Mouse (Mus musculus) kidney, adult 2 months (tissue): ENCODE measurements at regions not wholly inside any gene's neighbourhood (a gene's known extent, or its start where the extent isn't known, plus 50 kb on each side); places are given as distances from the start of the nearest gene placed in this dataset.
A peak's percentile ranks its signal among the peaks of the same experiment; 100 is the strongest.

ENCODE experiments used
- DNase-seq: peaks from one replicate; pipeline ENCODE4 v3.0.0; 2021
- H3K27ac ChIP-seq: fragments of 200-500 bp; 2 replicates; pipeline ENCODE4 v1.5.1; 2012; ENCODE audit warnings: low read depth, low read length, control low read depth, inconsistent platforms; ENCODE audit not compliant: insufficient read depth
- H3K27me3 ChIP-seq: fragments of 200-500 bp; replicated peaks from 2 replicates; pipeline ENCODE4 v1.6.1; 2012; ENCODE audit warnings: mild to moderate bottlenecking, moderate library complexity, low read length, inconsistent platforms; ENCODE audit not compliant: control insufficient read depth, insufficient read depth
- H3K36me3 ChIP-seq: fragments of 200-500 bp; 2 replicates; pipeline ENCODE4 v1.6.1; 2012; ENCODE audit warnings: mild to moderate bottlenecking, moderate library complexity, low read length, inconsistent platforms; ENCODE audit not compliant: control insufficient read depth, insufficient read depth
- H3K4me1 ChIP-seq: fragments of 200-500 bp; 2 replicates; pipeline ENCODE4 v1.6.1; 2011; ENCODE audit warnings: low read length; ENCODE audit not compliant: control insufficient read depth, insufficient read depth
- H3K4me3 ChIP-seq: fragments of 200-500 bp; 2 replicates; pipeline ENCODE4 v1.5.1; 2011; ENCODE audit warnings: mild to moderate bottlenecking, low read depth, low read length, control low read depth; ENCODE audit not compliant: insufficient read depth
- CTCF ChIP-seq: fragments of 200-500 bp; conservative IDR thresholded peaks from 2 replicates; pipeline ENCODE4 v1.5.1; 2011; ENCODE audit warnings: low read depth, mild to moderate bottlenecking, control low read depth, low read length, moderate library complexity, mixed read lengths; ENCODE audit not compliant: insufficient read depth, insufficient read length
- POLR2A ChIP-seq: fragments of 200-500 bp; IDR thresholded peaks from one replicate; pipeline ENCODE4 v1.6.1; 2011; ENCODE audit warnings: low read depth, low read length, control low read depth
- WGBS: fragments of 180-500 bp; shearing (Covaris S2); methylation state at CpG from one replicate; pipeline ENCODE4 v1.1.7; 2018; 5-methylcytosine and 5-hydroxymethylcytosine counted together

GRCm38 (mm10) chrX:23499320-23499719, 134.4 kb upstream of the Klhl13 start:
- WGBS = 31% methylated on average over 2 of the region's 2 CpGs
- TF ChIP-seq CTCF (no peak), POLR2A (no peak)
- Histone ChIP-seq H3K4me1 (no peaks in the 10 kb centered on the region), H3K36me3 (no peaks in the 10 kb centered on the region), H3K27ac (no peak overlapping the region), H3K27me3 (no peaks in the 10 kb centered on the region), H3K4me3 (no peak overlapping the region)
- no peak for DNase-seq

- no peak overlapping the region for H3K27ac ChIP-seq
- no peak overlapping the region for H3K4me3 ChIP-seq
- no peak for DNase-seq
- TF ChIP-seq CTCF (no peak), POLR2A (no peak)
- no peaks in the 10 kb centered on the region for H3K4me1 ChIP-seq
- no peaks in the 10 kb centered on the region for H3K36me3 ChIP-seq
- H3K27me3 ChIP-seq = no peaks in the 10 kb centered on the region
- 10% methylated on average over 1 of the region's 1 CpGs for WGBS
Observed at GRCm38 (mm10) chrX:23495199-23495598, 130.3 kb upstream of the Klhl13 start.

DNA sequence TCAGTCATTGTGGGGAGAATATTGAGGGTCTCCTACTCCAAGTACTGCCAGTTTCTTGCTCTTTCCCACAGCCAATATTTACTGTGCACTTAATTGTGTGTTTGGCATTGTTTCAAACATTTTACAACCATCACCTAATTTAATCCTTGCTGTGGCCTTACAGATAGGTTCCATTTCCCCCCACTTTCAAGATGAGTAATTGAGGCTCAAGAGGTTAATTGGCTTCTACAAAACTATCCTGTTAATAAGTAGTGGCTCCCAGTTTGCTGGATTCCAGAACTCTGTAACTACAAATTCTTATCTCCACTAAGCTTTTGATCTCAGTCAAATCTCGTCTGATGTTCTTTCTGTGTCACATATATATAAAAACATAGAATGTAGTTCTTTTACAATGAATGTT, 112.0 kb upstream of the Klhl13 start:
- Histone ChIP-seq H3K27ac (no peak overlapping the region), H3K4me1 (no peaks in the 10 kb centered on the region), H3K36me3 (no peaks in the 10 kb centered on the region), H3K4me3 (no peak overlapping the region), H3K27me3 (no peaks in the 10 kb centered on the region)
- TF ChIP-seq CTCF = no peak
- TF ChIP-seq POLR2A = no peak
- 55% methylated on average over 1 of the region's 1 CpGs for WGBS
- no peak for DNase-seq

DNA sequence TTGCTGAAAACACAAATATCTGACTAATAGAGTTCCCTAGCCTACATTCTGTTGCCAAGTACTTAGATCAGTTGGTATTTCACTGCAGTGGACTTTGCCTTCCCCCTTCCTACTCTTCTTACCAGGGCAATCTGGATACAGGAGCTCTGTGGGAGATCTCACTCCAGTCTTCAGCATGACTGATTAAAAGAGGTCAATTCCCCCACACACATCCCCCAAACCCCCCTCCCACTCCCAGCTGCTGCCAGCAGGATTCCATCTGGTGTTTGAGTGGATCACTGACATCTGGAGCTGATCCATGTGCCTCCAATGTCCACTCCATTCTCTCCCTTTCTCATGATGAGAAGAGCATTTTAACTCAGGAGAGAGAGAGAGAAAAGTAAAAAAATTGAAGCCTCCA, 101.1 kb upstream of the Klhl13 start:
- TF ChIP-seq CTCF (no peak), POLR2A (no peak)
- peak; percentile 27 for DNase-seq
- Histone ChIP-seq H3K36me3 (no peaks in the 10 kb centered on the region), H3K4me3 (no peak overlapping the region), H3K27ac (no peak overlapping the region), H3K4me1 (no peaks in the 10 kb centered on the region), H3K27me3 (no peaks in the 10 kb centered on the region)

GRCm38 (mm10) chrX:23453616-23454015, 88.7 kb upstream of the Klhl13 start:
- WGBS = 63% methylated on average over 3 of the region's 3 CpGs
- DNase-seq = no peak
- no peak for TF ChIP-seq POLR2A
- no peak for TF ChIP-seq CTCF
- H3K4me3 ChIP-seq = no peak overlapping the region
- no peaks in the 10 kb centered on the region for H3K27me3 ChIP-seq
- H3K36me3 ChIP-seq = no peaks in the 10 kb centered on the region
- H3K27ac ChIP-seq = no peak overlapping the region
- H3K4me1 ChIP-seq = no peaks in the 10 kb centered on the region

- H3K27ac ChIP-seq = no peak overlapping the region
- H3K4me3 ChIP-seq = no peak overlapping the region
- no peaks in the 10 kb centered on the region for H3K27me3 ChIP-seq
- H3K36me3 ChIP-seq = no peaks in the 10 kb centered on the region
- no peak for TF ChIP-seq POLR2A
- no peak for TF ChIP-seq CTCF
- H3K4me1 ChIP-seq = no peaks in the 10 kb centered on the region
- WGBS = 25% methylated on average over 1 of the region's 1 CpGs
- no peak for DNase-seq
Observed at GRCm38 (mm10) chrX:23422746-23423145, 57.9 kb upstream of the Klhl13 start.

DNA sequence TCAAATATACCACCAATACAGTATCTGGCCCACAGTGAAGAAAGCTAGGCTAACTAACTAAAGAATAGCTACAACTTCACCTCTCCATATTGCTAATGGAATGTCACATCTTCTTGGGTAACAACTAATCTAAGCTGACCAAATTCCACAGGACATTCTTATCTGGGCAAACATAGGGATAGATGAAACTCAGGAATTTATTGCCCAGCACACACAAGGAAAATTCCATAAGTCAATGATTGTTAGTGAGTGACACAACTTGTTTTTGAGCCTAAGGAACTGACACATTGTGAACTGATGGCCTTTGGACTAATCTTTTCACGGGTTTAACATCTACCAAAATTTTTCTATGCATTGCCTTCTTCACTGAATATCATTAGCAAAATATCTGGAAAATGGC, 52.6 kb upstream of the Klhl13 start:
- 56% methylated on average over 1 of the region's 1 CpGs for WGBS
- H3K4me3 ChIP-seq = no peak overlapping the region
- H3K27me3 ChIP-seq = no peaks in the 10 kb centered on the region
- H3K4me1 ChIP-seq = no peaks in the 10 kb centered on the region
- H3K27ac ChIP-seq = no peak overlapping the region
- TF ChIP-seq POLR2A = no peak
- no peak for TF ChIP-seq CTCF
- no peak for DNase-seq
- no peaks in the 10 kb centered on the region for H3K36me3 ChIP-seq
